Mouse (Mus musculus) thymus, postnatal 25 days (tissue): ENCODE measurements around the gene Spg7.
A peak's percentile ranks its signal among the peaks of the same experiment; 100 is the strongest.
"Not testable (repeated sequence)": the region's sequence is repeated elsewhere in the genome, so short reads cannot be mapped to it uniquely, and the experiment has no call there.

ENCODE experiments used
- DNase-seq: peaks from one replicate; pipeline ENCODE4 v3.0.0; 2022

Spg7 gene

DNA sequence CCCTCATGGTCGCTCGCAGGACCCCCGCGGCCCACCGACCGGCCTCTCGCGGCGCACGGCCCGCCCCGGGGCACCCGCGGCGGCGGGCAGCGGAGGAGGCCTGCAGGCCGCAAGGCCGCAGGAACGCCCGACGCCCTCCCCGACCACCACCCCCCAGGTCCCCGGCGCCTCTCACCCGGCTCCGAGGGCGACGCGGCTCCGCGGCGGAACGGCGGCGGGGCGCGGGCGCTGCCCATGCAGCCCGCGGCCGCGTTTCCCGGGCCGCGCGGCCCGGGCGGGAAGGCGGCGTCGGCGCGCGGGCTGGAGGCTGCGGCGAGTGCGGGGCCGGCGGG, 21.0 kb upstream of the Spg7 start:
- DNase-seq, result no peak

DNA sequence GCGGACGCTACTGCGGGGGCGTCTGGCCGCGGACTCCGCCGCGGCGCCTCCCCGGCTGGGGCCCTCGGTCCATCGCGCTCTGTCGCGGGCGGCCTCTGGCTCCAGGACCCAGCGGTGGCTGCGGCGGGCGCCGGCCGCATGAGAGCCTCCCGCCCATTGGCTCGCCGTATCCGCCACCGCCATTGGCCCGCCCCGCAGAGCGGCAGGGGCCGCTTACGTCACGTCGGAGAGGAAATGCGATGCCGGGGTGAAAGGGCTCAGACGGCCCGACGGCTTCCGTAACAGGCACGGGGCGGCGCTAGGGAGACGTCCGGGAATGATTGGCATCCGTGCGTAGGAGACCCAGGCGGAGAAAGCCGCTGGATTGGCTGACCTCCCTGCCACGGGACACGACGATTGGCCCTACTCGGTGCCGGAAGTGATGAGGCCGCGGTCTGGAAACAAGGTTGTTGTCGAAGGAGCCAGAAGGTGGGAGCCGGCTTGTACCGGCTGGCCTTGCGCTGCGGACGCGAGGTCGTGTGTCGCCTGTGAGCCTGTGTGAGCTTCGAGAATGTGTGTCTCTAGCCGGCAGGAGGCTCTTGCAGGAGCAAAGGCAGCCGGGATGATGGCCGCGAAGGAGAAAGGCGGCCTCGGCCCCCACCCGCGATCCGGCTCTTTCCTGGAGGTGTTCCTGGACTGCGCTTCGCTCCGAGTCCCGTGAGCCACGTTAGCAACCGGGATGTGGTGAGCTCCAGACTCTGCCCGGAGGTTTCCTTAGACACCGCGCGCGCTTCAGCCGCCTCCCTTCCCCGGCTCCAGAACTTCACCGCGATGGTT, 20.4 kb upstream of the Spg7 start, which contains the start of gene Ankrd11:
Gene Ankrd11 (minus strand): TSS at position 120 of the 816 bp plus-strand sequence.
- DNase-seq, result peak; percentile 99

DNA sequence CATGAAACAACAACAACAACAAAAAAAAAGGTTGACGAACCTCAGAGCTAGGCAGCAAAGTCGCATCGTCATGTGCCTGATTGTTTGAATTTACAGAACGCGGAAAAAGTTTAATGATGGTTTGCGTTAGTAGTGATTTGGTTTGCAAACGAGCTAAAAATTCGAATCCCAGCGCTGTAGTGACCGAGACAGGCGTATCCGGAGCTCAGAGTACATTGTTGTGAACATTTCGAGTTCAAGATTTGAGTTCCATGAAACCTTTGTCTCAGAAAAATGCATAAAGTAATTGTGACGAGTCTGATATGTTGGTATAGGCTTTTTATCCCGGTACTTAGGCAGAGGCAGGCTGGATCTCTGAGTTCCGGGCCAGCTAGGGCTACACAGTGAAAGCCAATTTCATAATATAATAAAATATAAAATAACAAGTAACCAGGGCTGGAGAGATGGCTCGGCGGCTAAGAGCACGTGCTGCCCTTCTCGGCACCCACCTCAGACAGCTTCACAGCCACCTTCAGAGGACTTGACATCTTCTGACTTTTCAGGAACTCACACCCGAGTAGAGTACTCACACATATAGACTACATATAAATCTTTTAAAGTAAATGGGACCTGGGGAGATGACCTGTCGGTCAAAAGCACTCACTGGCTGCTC, 19.6 kb upstream of the Spg7 start:
- DNase-seq, result no peak

DNA sequence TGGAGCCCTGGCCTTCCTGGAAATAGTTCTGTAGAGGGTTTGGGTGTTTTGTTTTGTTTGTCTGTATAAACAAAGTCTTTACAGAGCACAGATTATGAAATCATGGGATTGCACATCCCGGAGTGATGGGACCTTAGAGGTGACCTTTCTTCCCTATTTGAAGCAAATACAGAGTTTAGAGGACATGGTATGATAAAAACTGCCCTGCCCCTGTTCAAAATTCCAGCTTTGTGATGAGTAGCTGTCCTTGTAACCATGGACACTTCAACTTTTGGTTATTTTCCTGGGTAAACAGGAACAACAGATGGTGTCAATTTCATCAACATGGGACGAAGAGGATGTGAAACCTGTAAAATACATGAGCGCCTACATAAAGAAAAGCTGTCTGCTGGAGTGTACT, 18.8 kb upstream of the Spg7 start:
- no peak for DNase-seq

DNA sequence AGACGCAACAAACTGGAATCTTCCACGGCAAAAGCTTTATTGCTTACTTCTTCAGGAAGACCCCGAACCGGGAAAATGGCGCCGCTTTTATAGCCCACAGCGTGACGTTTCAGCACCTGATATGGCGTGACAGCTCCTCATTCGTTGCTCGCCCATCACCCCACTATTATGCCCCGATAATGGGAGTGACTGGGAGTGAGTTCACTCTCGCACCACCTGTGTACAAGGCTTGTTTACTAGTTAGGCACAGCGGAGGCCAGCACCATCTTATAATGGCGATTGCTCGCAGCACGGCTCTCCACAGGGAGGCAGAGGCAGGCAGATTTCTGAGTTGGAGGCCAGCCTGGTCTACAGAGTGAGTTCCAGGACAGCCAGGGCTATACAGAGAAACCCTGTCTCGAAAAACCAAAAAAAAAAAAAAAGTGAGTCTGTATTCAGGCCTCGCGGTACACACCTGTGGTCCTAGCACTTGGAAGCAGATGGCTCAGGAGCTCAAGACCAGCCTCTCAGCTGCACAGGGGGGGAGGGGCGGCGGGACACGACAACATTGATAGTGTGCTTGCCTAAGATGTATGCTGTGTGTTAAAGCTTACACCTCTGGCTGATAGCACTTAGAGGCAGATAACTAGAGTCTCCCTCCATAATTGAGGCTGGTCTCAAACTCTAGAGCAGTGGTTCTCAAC, 17.9 kb upstream of the Spg7 start:
- not testable (repeated sequence) for DNase-seq

DNA sequence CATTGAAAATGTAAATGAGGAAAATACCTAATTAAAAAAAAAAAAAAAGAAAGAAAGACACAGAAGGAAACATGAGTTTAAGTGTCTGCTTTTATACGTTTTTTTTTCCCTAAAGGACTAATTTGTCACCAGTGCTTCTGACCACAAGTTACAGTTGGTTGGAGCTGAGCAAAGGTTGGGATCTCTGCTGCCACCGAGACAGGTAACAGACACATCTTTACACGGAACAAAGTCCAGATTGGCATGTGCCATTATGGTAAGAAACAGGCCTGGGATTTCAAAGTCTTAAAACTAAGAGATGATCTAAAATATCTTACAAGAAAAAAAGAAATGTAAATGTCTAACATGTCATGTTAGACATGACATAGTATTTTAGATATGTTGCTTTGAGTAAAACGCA, 16.0 kb upstream of the Spg7 start:
- no peak for DNase-seq

DNA sequence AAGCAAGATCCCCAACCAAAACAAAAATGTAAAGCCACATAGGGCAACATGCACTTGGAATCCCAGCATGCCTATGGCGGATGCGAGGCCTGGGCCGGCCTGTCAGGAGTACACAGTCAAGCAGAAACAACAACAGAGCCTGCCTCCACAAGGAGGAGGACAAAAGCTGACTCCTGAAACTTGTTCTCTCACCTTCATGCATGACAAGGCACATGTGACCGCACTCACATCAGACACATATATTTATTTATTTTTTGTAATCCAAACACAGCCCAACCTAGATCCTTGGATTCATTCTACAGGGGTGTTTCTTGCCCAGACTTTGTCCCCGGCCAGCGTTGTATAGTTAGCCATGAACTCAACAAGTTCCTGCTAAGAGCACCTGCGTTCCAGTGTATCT, 14.9 kb upstream of the Spg7 start:
- DNase-seq, result no peak

DNA sequence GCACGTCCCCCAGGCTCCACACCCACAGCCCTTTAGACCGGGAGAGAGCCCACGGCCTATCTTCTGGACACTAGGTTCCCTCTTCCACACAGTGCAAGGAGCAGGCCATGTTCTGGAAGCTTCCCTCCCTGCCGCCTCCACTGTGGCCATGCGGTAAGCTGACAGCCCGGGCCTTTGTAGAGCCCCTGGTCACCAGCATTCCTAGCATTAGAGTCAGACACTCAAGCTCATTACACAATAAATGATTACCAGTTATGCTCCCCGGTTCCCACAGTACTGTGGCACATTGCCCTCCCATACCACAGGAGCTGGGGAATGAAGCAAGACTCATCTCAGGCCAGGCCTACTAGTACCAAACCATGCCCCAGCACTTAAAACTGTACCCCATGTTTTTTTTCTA, 14.3 kb upstream of the Spg7 start:
- no peak for DNase-seq

DNA sequence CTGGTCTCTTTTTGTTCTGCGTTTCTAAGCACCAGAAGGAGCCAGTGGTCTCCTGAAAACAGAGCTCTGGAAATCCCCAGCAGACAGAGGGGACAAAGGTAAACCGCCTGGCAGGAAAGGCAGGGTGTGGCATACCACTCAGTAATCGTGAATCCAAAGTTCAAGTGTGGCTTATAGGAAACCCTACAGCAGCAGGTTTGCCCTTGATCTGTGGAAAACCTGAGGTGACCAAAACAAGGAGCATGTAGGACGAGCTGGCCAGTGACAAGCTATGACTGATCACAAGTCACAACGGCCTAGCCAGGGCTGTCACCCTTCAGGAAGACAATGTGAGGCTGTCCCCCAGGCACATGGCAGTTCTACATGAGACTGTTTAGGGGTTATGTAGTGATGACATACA, 11.3 kb upstream of the Spg7 start:
- no peak for DNase-seq

DNA sequence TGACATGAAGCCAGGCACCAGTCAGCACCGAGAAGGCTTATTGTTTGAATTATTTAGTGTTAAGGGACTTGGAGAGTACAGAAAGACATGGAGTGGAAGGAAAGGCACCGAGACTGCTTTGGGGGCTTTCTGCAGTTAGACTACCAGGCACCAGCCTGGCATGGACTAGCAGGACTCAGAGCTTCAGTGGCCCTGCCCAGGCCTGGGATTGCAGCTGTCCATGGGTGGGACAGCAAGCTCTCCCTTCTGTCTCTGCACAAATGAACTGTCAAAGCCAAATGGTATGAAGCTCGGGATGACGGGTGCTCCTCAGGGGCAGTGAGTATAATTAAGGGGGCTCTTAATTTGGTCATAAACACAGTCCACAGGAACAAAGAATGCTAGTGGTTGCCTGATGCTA, 1.3 kb downstream of the Spg7 start:
- DNase-seq, result no peak

DNA sequence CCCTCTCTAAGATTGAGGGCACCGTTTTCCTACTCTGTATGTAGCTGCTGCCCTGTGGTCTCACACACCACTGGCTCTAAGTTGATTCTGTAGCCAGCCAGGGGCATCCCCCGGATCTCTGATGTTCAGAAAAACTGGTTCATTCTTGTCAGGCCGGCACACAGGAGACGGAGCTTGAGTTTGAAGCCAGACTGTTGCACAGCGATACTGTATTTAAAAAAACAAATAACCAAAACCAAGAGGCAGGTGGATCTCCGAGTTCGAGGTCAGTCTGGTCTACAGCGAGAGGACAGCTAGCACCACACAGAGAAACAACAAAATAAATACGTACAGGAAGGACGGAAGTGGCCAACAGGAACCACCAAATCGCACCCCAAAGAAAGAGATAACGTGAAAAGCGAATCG, 2.1 kb downstream of the Spg7 start:
- no peak for DNase-seq

DNA sequence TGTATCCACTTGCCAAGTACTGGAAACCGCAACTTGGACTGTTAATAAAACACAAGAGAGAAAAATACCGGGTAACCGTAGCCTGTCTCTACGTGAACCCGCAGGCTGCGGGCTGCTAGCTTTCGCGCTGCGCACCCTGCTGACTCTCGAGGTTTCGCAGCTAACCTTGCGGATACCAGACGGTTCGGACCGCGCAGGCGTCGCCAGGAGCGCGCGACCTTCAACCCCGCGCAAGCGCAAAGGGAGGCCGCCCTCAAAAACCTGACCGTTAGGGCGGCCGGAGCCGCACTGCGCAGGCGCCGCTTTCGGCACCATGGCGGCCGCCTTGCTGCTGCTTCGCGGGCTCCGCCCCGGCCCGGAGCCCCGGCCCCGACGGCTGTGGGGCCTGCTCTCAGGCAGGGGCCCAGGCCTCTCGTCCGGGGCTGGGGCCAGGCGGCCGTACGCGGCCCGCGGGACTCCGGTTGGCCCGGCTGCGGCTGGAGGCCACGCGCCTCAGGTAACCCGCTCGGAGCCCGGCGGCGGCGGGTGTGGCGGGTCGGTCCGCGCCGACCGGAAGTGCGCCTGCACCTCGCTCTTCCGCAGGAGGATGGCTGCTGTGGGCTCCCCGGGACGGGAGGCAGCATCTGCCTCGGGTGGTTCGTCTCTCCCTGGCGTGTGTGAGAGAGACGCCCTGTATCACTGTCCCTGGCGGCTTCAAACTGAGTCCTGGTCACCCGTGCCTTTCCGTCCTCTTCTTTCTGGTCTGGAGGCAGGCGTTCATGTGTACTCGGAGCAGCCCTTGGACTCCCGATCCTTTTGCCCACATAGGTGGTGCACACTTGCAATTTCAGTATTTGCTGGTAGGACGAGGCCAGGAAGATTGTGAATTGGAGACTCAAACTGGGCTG, 2.7 kb downstream of the Spg7 start:
- DNase-seq, result peak; percentile 95

DNA sequence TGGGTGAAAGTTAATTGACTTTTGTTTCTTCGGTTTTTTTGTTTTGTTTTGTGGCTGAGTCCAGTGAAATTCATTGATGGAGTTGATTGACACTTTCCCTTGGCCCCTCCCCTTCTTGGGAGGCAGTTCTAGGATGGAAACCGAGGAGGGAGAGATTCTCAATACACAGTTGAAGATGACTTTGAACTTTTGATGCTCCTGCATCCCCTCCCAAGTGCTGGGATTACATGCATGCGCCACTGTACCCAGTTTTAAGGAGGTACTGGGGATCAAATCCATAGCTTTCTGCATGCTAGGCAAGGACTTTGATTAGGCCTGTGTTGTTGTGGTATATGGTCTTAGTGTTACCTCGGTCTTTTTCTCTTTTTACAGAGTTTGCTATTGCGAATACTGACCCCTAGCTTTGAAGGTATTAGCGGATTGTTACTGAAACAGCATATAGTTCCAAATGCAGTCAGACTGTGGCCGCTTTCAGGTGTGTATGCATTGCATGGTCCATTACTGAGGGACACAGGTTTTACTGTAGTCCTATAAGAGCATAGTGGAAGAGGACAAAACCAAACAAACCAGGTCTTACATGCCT, 3.5 kb downstream of the Spg7 start:
- DNase-seq, result no peak

DNA sequence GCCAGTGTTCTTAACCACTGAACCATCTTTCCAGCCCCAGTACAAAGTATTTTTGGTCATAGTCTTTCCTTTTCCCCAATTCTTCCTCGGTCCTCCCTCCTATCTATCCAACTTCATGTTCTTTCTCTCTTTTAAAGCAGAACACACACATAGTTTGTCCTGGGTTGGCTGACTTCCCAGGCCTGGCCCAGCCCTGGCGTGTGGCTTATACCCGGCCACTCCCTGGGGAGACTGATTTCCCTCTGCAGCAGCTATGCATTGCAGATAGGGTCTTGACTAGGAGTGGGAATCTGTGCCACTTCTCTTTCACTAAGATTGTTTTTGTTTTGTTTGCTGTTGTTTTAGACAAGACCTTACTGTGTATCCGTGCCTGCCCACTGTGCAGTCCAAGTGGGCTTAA, 8.4 kb downstream of the Spg7 start:
- DNase-seq, result no peak

DNA sequence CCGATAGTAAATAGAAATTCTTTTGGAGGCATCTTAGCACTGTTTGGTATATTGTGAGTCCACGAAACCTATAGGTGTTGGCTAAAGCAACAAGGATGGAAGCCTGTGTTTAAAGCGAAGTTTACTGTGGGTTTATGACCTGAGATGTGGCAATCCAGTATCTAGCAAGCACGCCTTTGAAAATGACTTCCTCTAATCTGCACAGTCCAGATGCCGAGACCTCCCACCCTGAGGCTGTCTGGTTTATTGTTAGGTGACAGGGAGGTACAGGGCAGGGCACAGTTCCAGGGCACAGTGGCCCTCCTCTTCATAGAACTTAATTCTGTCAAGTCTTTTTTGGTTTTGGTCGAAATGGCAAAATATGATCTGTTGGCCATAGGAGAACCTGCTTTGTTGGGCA, 14.5 kb downstream of the Spg7 start:
- no peak for DNase-seq

DNA sequence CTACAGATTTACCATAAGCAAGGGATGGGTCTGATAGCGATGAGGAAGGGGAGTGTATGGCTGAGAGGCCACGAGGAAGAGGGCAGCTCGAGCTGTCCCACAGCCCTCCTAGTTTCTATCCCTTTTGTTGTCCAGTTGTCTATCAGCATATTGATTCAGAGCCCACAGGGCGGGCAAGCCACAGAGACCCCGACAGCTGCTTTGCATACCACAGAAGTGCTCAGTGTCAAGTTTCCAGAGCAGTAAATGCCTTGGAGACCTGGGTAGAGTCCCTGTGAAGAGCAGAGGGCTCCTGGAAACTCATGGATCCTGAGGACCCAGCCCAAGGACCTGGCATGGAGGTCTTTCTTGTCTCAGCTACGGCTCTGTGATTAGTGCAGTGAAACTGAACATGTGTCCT, 20.3 kb downstream of the Spg7 start:
- no peak for DNase-seq

DNA sequence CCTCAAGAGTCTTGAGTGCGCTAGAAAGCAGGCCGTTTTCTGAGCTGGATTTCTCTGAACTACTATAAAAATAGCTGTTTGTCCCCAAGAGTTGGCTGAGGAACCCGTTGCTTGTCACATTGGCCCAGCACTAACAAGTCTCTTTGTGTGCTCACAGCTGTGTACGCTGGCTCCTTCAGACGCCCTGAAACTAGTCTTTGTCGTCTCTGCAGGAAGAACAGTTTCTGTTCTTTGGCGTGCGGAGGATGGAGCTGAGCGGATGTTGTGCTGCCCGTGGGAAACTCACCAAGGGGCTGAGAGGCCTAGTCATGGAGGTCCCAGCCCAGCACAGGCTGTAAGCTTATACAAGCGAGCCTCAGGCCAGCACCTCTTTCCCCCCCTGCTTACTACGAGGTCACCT, 20.9 kb downstream of the Spg7 start:
- no peak for DNase-seq

DNA sequence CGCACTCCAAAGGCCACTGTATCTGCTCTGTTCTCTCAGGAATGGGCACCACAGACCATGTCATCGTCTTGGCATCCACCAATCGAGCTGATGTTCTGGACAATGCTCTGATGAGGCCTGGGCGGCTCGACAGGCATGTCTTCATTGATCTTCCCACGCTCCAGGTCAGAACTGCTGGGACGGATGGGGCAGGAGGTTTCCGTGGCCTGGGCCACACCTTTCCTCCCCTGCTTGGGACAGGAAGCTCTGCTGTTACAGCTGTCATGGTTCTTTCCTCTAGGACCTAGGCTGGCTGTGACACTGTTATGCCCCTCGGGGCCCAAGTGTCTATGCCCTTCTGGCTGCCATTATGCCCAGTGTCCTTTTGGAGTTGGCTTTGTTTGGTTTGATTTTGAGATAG, 24.5 kb downstream of the Spg7 start:
- no peak for DNase-seq

DNA sequence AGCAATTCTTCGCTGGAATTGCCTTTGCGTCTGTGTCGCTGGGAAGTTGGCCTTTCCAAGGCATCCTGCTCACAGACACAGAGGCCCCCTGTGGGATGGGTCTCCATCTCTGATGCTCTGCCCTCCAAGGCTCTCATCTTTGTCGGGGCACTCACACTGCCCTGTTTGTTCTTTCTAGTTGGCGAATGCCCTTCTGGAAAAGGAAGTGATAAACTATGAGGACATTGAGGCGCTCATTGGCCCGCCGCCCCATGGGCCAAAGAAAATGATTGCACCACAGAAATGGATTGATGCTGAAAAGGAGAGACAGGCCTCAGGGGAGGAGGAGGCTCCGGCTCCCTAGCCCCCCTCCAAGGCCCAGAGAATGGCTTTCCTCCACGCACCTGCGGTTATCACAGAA, 34.5 kb downstream of the Spg7 start:
- DNase-seq, result no peak

DNA sequence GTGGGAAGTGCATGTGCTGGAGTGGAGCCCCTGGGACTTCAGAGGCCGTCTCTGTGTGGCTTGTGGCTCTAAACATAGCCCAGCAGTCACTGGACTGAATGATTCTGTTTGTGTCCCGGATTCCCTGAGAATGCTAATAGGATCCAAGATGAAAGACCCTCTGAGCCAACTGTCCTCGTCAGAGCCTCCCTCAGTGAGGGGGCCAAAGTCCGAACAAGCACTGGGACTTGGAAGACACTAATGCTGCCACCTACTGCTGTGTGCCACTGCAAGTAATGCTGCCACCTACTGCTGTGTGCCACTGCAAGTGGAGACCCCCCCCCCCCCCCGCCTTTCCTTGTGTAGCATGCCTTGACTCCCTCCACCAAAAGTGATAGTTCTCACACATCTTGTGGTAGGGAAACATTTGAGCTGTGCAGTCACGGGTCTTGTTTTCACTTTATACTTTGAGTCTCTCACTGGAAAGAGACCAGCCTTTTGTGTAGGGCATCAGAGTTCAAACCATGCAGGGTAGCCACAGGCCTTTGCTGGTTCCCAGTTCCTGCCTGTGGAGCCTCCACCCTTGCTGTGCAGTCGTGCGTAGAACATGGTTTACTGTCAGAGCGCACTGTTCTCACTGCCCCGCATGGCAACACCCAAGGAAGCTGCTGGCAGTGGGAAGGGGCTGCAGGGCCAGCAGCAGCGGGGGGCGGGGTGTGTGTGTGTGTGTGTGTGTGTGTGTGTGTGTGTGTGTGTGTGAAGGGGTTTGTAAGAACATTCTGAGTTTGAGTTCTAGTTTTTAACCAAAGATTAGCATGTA, 35.2 kb downstream of the Spg7 start:
- peak; percentile 55 for DNase-seq

DNA sequence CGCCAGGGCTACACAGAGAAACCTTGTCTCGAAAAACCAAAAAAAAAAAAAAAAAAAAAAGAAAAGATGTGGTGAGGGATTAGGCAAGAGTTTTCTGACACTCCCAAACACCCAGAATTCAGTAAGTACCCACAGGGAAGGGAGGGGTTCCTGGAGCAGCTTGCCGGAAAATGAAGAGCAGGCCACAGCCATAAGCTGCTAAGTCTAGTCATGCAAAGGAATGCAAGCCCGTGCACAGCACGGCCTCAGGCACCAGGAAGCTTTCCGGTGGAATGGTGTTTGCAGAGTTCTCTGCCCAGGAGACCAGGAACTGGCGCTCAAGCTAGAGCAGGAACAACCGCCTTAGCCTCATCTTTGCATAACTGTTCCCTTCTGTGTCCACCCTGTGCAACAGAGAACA, 37.5 kb downstream of the Spg7 start:
- DNase-seq, result no peak

DNA sequence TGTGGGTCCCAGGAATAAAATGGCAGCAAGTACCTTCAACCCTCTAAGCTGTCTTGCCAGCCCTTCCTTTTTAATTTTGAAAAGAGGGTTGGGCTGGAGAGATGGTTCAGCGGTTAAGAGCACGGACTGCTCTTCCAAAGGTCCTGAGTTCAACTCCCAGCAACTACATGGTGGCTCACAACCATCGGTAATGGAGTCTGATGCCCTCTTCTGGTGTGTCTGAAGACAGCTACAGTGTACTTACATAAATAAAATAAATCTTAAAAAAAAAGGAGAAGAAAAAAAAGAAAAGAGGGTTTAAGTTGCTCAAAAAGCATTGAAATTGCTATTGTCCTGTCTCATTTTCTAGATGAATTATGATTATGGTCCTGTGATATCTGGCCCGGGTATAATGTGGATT, 38.5 kb downstream of the Spg7 start:
- DNase-seq, result no peak
